In genomic region chr9:35176124-35176659, GRCm38 (mm10) we compare ENCODE assay signal across 8 mouse cellular contexts. TPM values are rescaled to one million over a fixed set of nuclear protein-coding genes. Genes with fewer than 3 reads are reported as not detected.
DNase-seq lines count a peak whose midpoint lies in the region; ATAC-seq and TF ChIP-seq lines count a peak whose summit lies in the region.

No protein-coding gene starts in this region.

- peaks cover 7% of the 10 kb centered on the region; the same call in 1 of the 2 replicates for H3K4me1 ChIP-seq in kidney, embryonic 14.5 days (ENCODE audit: control insufficient read depth, insufficient read depth, low read length)
- peaks cover 9% of the 10 kb centered on the region; the same call in 1 of the 2 replicates for H3K4me1 ChIP-seq in hindbrain, postnatal 0 days (ENCODE audit: insufficient read depth, low read length)
- peaks cover 18% of the 10 kb centered on the region for H3K4me1 ChIP-seq in midbrain, embryonic 15.5 days

- no peak for TF ChIP-seq CTCF in hindbrain, postnatal 0 days (IDR thresholded peaks at IDR 0.05; ENCODE audit: low read depth)

- 53% methylated on average over 14 of the region's 14 CpGs for WGBS in kidney, embryonic 14.5 days
- 44% methylated on average over 14 of the region's 14 CpGs for WGBS in hindbrain, postnatal 0 days
- 46% methylated on average over 14 of the region's 14 CpGs for WGBS in midbrain, embryonic 15.5 days

- no peak overlapping the region for H3K9ac ChIP-seq in kidney, embryonic 14.5 days (ENCODE audit: low read depth, low read length)
- H3K9ac ChIP-seq in hindbrain, postnatal 0 days (replicated peaks; ENCODE audit: low read length), result peak overlapping the region; percentile 60
- peak overlapping the region; percentile 39; the same call in 1 of the 2 replicates for H3K9ac ChIP-seq in midbrain, embryonic 15.5 days

- H3K4me2 ChIP-seq in kidney, embryonic 14.5 days (replicated peaks; ENCODE audit: low read depth, low read length), result peak overlapping the region; percentile 90
- H3K4me2 ChIP-seq in hindbrain, postnatal 0 days (ENCODE audit: low read depth, low read length), result peak overlapping the region; percentile 94
- H3K4me2 ChIP-seq in midbrain, embryonic 15.5 days, result peak overlapping the region; percentile 78

- no peaks in the 10 kb centered on the region for H3K27me3 ChIP-seq in kidney, embryonic 14.5 days (ENCODE audit: control insufficient read depth, insufficient read depth, low read length)
- no peaks in the 10 kb centered on the region for H3K27me3 ChIP-seq in hindbrain, postnatal 0 days (ENCODE audit: insufficient read depth, low read length)
- H3K27me3 ChIP-seq in midbrain, embryonic 15.5 days (replicated peaks), result no peaks in the 10 kb centered on the region

- intact Hi-C loops in left cerebral cortex, postnatal 14 days (cut with DNase I), result no loop called here

- ATAC-seq in kidney, embryonic 14.5 days (ENCODE audit: low FRiP score, low TSS enrichment), result no peak; the same call in 1 of the 2 replicates
- ATAC-seq in hindbrain, postnatal 0 days, result peak; percentile 9; the same call in 1 of the 2 replicates
- peak; percentile 44 for ATAC-seq in midbrain, embryonic 15.5 days (replicated peaks)

- no peak for DNase-seq in kidney, postnatal 10 days
- peak; percentile 24 for DNase-seq in c-Kit-positive CD71-positive TER-119-negative erythroid progenitor cells, embryonic 14.5 days (ENCODE audit: low read depth)
- DNase-seq in hindbrain, postnatal 0 days (ENCODE audit: low spot score), result no peak
- DNase-seq in left cerebral cortex, postnatal 14 days (ENCODE audit: low spot score in 2 of 2), result no peak
- DNase-seq in urinary bladder, postnatal 4 days (ENCODE audit: low spot score in 2 of 2), result no peak
- no peak for DNase-seq in T-cell, adult 2 months (ENCODE audit: low spot score)

- no peaks in the 10 kb centered on the region for H3K36me3 ChIP-seq in kidney, embryonic 14.5 days (ENCODE audit: control insufficient read depth, insufficient read depth, low read length)
- H3K36me3 ChIP-seq in hindbrain, postnatal 0 days (ENCODE audit: insufficient read depth, low read length), result no peaks in the 10 kb centered on the region; the same call in 1 of the 2 replicates
- no peaks in the 10 kb centered on the region for H3K36me3 ChIP-seq in midbrain, embryonic 15.5 days (replicated peaks)

- H3K4me3 ChIP-seq in kidney, embryonic 14.5 days (ENCODE audit: low read length), result peak overlapping the region; percentile 69
- H3K4me3 ChIP-seq in hindbrain, postnatal 0 days (ENCODE audit: low read length), result peak overlapping the region; percentile 73
- peak overlapping the region; percentile 68 for H3K4me3 ChIP-seq in midbrain, embryonic 15.5 days

- no peaks in the 10 kb centered on the region for H3K9me3 ChIP-seq in kidney, embryonic 14.5 days (ENCODE audit: control insufficient read depth, low read length)
- no peaks in the 10 kb centered on the region for H3K9me3 ChIP-seq in hindbrain, postnatal 0 days (ENCODE audit: low read length)
- H3K9me3 ChIP-seq in midbrain, embryonic 15.5 days, result no peaks in the 10 kb centered on the region

- H3K27ac ChIP-seq in kidney, embryonic 14.5 days (ENCODE audit: low read depth, low read length), result no peak overlapping the region
- H3K27ac ChIP-seq in hindbrain, postnatal 0 days, result peak overlapping the region; percentile 93
- H3K27ac ChIP-seq in midbrain, embryonic 15.5 days, result peak overlapping the region; percentile 96

RNA-seq across cellular contexts. Expression of gene Dcps, which starts 0.3 kb away (rescaled TPM):
- 93.1 and 99.9 TPM in 2 replicates for polyA plus RNA-seq in kidney, embryonic 14.5 days (2014; fragmentation: Nextera tagmentation; extraction: Ambion mirVana)
- 31.9 and 48.5 TPM in 2 replicates for total RNA-seq in hindbrain, postnatal 0 days (2014; rRNA removed)
- polyA plus RNA-seq in hindbrain, postnatal 0 days (2015; fragmentation: Nextera tagmentation; extraction: Ambion mirVana), result 53.3 and 55.3 TPM in 2 replicates
- 80.3 and 81.2 TPM in 2 replicates for polyA plus RNA-seq in midbrain, embryonic 15.5 days (2015; fragmentation: Nextera tagmentation; extraction: Ambion mirVana)
- 10 to 100 TPM; 15.6 to 17.8 TPM for total RNA-seq in left cerebral cortex, postnatal 14 days (2021)

RNA-seq across cellular contexts. Expression of gene Srpr, which starts 23.8 kb away (rescaled TPM):
- polyA plus RNA-seq in kidney, embryonic 14.5 days (2014; fragmentation: Nextera tagmentation; extraction: Ambion mirVana), result 89.1 and 125 TPM in 2 replicates
- 35.5 and 40.5 TPM in 2 replicates for total RNA-seq in hindbrain, postnatal 0 days (2014; rRNA removed)
- 62.9 and 66.3 TPM in 2 replicates for polyA plus RNA-seq in hindbrain, postnatal 0 days (2015; fragmentation: Nextera tagmentation; extraction: Ambion mirVana)
- 65.3 and 65.8 TPM in 2 replicates for polyA plus RNA-seq in midbrain, embryonic 15.5 days (2015; fragmentation: Nextera tagmentation; extraction: Ambion mirVana)
- total RNA-seq in left cerebral cortex, postnatal 14 days (2021), result 10 to 100 TPM; 59.9 to 62.4 TPM

RNA-seq across cellular contexts. Expression of gene Tirap, which starts 23.9 kb away (rescaled TPM):
- 10.1 and 12.5 TPM in 2 replicates for polyA plus RNA-seq in kidney, embryonic 14.5 days (2014; fragmentation: Nextera tagmentation; extraction: Ambion mirVana)
- total RNA-seq in hindbrain, postnatal 0 days (2014; rRNA removed), result 2.8 and 3.4 TPM in 2 replicates
- polyA plus RNA-seq in hindbrain, postnatal 0 days (2015; fragmentation: Nextera tagmentation; extraction: Ambion mirVana), result 3.1 and 3.4 TPM in 2 replicates
- 4.4 and 5.3 TPM in 2 replicates for polyA plus RNA-seq in midbrain, embryonic 15.5 days (2015; fragmentation: Nextera tagmentation; extraction: Ambion mirVana)
- 1 to 10 TPM; 1.8 to 2.7 TPM for total RNA-seq in left cerebral cortex, postnatal 14 days (2021)

RNA-seq across cellular contexts. Expression of gene Foxred1, which starts 34.7 kb away (rescaled TPM):
- 32.5 and 41.7 TPM in 2 replicates for polyA plus RNA-seq in kidney, embryonic 14.5 days (2014; fragmentation: Nextera tagmentation; extraction: Ambion mirVana)
- 31.4 and 38.2 TPM in 2 replicates for total RNA-seq in hindbrain, postnatal 0 days (2014; rRNA removed)
- polyA plus RNA-seq in hindbrain, postnatal 0 days (2015; fragmentation: Nextera tagmentation; extraction: Ambion mirVana), result 44.7 and 47.5 TPM in 2 replicates
- polyA plus RNA-seq in midbrain, embryonic 15.5 days (2015; fragmentation: Nextera tagmentation; extraction: Ambion mirVana), result 49.6 and 51.8 TPM in 2 replicates
- total RNA-seq in left cerebral cortex, postnatal 14 days (2021), result 10 to 100 TPM; 36.3 to 37.0 TPM

RNA-seq across cellular contexts. Expression of gene St3gal4, which starts 57.1 kb away (rescaled TPM):
- polyA plus RNA-seq in kidney, embryonic 14.5 days (2014; fragmentation: Nextera tagmentation; extraction: Ambion mirVana), result 14.2 and 19.1 TPM in 2 replicates
- 17.5 and 31.4 TPM in 2 replicates for total RNA-seq in hindbrain, postnatal 0 days (2014; rRNA removed)
- polyA plus RNA-seq in hindbrain, postnatal 0 days (2015; fragmentation: Nextera tagmentation; extraction: Ambion mirVana), result 16.4 and 16.9 TPM in 2 replicates
- polyA plus RNA-seq in midbrain, embryonic 15.5 days (2015; fragmentation: Nextera tagmentation; extraction: Ambion mirVana), result 13.0 and 14.3 TPM in 2 replicates
- total RNA-seq in left cerebral cortex, postnatal 14 days (2021), result 10 to 100 TPM; 28.2 to 29.9 TPM
